Mouse (Mus musculus): ENCODE results near the gene Gm26920.

DNA sequence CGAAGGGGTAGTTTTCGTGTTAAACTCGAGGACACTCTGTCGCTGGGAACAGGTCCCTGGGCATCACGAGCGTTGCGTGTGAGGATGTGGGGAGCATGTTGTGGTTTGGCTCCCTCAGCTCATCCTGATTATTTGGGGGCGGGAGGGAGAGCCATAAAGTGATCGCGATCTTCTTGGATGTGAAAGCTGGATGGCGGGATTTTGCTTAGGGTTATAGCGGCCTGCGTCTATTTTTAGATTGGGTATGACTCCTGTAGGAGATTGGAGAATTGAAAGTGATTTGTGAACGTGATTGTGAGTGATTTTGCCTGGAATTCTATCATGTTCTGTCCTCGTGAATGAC lies 31.9 kb upstream of the Gm26920 start:
- TF ChIP-seq GATA1 (IDR thresholded peaks at IDR 0.05; ENCODE audit: low read length) (no peak), TAL1 (IDR thresholded peaks at IDR 0.05; ENCODE audit: low read length) (no peak)
